ENCODE assay signal across 10 mouse cellular contexts in genomic region chr9:58139947-58140346, GRCm38 (mm10). TPM values are rescaled to one million over a fixed set of nuclear protein-coding genes. Genes with fewer than 3 reads are reported as not detected.
DNase-seq lines count a peak whose midpoint lies in the region; ATAC-seq and TF ChIP-seq lines count a peak whose summit lies in the region.
"Had no signal": no experiment of that assay in that cellular context is flagged by ENCODE, and none has a peak within 500 bp of the region (broad histone marks: within the 10 kb centered on the region; RNA-seq: fewer than 3 reads in every experiment).

No protein-coding gene starts in this region.

- peak; percentile 21 for DNase-seq in kidney, adult 18-20 months
- peak; percentile 67 for DNase-seq in MN1 (ENCODE audit: low spot score)
- DNase-seq in layer of hippocampus, adult 9-11 months, result peak; percentile 69
- DNase-seq in thymus, adult 2 months, result peak; percentile 43
- DNase-seq in urinary bladder, adult 2 months (ENCODE audit: low spot score), result no peak

- no peak for TF ChIP-seq POLR2A in thymus, adult 2 months (IDR thresholded peaks at IDR 0.05; ENCODE audit: control insufficient read depth, extremely low read depth, insufficient read depth, low read length, poor library complexity)

- 37% methylated on average over 6 of the region's 6 CpGs for WGBS in kidney, embryonic 16.5 days
- WGBS in forebrain, embryonic 15.5 days, result 24% methylated on average over 6 of the region's 6 CpGs
- 13% methylated on average over 6 of the region's 6 CpGs for WGBS in thymus, adult 2 months
- WGBS in hindbrain, embryonic 13.5 days, result 32% methylated on average over 6 of the region's 6 CpGs

- H3K4me1 ChIP-seq in kidney, embryonic 16.5 days (ENCODE audit: insufficient read depth, low read length), result peaks cover 46% of the 10 kb centered on the region
- H3K4me1 ChIP-seq in forebrain, embryonic 15.5 days, result peaks cover 25% of the 10 kb centered on the region
- peaks cover 4% of the 10 kb centered on the region for H3K4me1 ChIP-seq in thymus, adult 2 months (replicated peaks; ENCODE audit: control insufficient read depth, insufficient read depth, low read length)
- H3K4me1 ChIP-seq in hindbrain, embryonic 13.5 days (replicated peaks), result peaks cover 42% of the 10 kb centered on the region

- no peaks in the 10 kb centered on the region for H3K9me3 ChIP-seq in kidney, embryonic 16.5 days (ENCODE audit: low read length)
- no peaks in the 10 kb centered on the region for H3K9me3 ChIP-seq in forebrain, embryonic 15.5 days
- H3K9me3 ChIP-seq in hindbrain, embryonic 13.5 days, result no peaks in the 10 kb centered on the region
- H3K9me3 ChIP-seq: heart, embryonic 13.5 days had no signal

- ATAC-seq in kidney, embryonic 16.5 days (ENCODE audit: low FRiP score, low TSS enrichment), result no peak
- 0 out of 2 replicates have a peak, but pooled peaks have one; percentile 18 for ATAC-seq in forebrain, embryonic 15.5 days (replicated peaks)
- ATAC-seq in hindbrain, embryonic 13.5 days (ENCODE audit: low FRiP score), result no peak

- H3K4me2 ChIP-seq in kidney, embryonic 16.5 days (replicated peaks; ENCODE audit: low read depth, low read length), result no peak overlapping the region
- H3K4me2 ChIP-seq in forebrain, embryonic 15.5 days (replicated peaks), result no peak overlapping the region
- no peak overlapping the region for H3K4me2 ChIP-seq in hindbrain, embryonic 13.5 days
- H3K4me2 ChIP-seq: heart, embryonic 13.5 days had no signal

- no peaks in the 10 kb centered on the region for H3K27me3 ChIP-seq in kidney, embryonic 16.5 days (ENCODE audit: insufficient read depth, low read length)
- no peaks in the 10 kb centered on the region for H3K27me3 ChIP-seq in forebrain, embryonic 15.5 days
- no peaks in the 10 kb centered on the region; the same call in 1 of the 2 replicates for H3K27me3 ChIP-seq in thymus, adult 2 months (ENCODE audit: control insufficient read depth, insufficient read depth, low read length)
- H3K27me3 ChIP-seq in hindbrain, embryonic 13.5 days, result peaks cover 39% of the 10 kb centered on the region

- no peak overlapping the region for H3K4me3 ChIP-seq in kidney, embryonic 16.5 days (ENCODE audit: low read length)
- H3K4me3 ChIP-seq in forebrain, embryonic 15.5 days, result no peak overlapping the region
- H3K4me3 ChIP-seq in thymus, adult 2 months (ENCODE audit: control insufficient read depth, insufficient read depth, low read length), result no peak overlapping the region
- H3K4me3 ChIP-seq in hindbrain, embryonic 13.5 days, result no peak overlapping the region
- H3K4me3 ChIP-seq: heart, embryonic 13.5 days had no signal

- no peak overlapping the region for H3K9ac ChIP-seq in kidney, embryonic 16.5 days (replicated peaks; ENCODE audit: low read length)
- H3K9ac ChIP-seq in forebrain, embryonic 15.5 days (replicated peaks), result no peak overlapping the region
- no peak overlapping the region for H3K9ac ChIP-seq in hindbrain, embryonic 13.5 days
- H3K9ac ChIP-seq: heart, embryonic 13.5 days had no signal

- H3K36me3 ChIP-seq in kidney, embryonic 16.5 days (ENCODE audit: insufficient read depth, low read length), result no peaks in the 10 kb centered on the region
- no peaks in the 10 kb centered on the region for H3K36me3 ChIP-seq in forebrain, embryonic 15.5 days
- no peaks in the 10 kb centered on the region for H3K36me3 ChIP-seq in thymus, adult 2 months (ENCODE audit: control insufficient read depth, insufficient read depth, low read length)
- H3K36me3 ChIP-seq in hindbrain, embryonic 13.5 days, result no peaks in the 10 kb centered on the region
- H3K36me3 ChIP-seq: heart, embryonic 13.5 days had no signal

- no peak overlapping the region for H3K27ac ChIP-seq in kidney, embryonic 16.5 days (ENCODE audit: low read length)
- no peak overlapping the region for H3K27ac ChIP-seq in forebrain, embryonic 15.5 days (replicated peaks)
- no peak overlapping the region for H3K27ac ChIP-seq in thymus, adult 2 months (ENCODE audit: control insufficient read depth, insufficient read depth, low read length)
- H3K27ac ChIP-seq in hindbrain, embryonic 13.5 days, result no peak overlapping the region
- H3K27ac ChIP-seq: heart, embryonic 13.5 days; macrophage had no signal

- no peak for TF ChIP-seq CTCF in thymus, adult 2 months (IDR thresholded peaks at IDR 0.05; ENCODE audit: borderline replicate concordance, control insufficient read depth, extremely low read depth, insufficient read depth, low read length, poor library complexity)

RNA-seq across cellular contexts. Expression of gene Ccdc33, which starts 21.3 kb away (rescaled TPM):
- 0.13 and 0.21 TPM in 2 replicates for polyA plus RNA-seq in kidney, embryonic 16.5 days (2015; fragmentation: Nextera tagmentation; extraction: Ambion mirVana)
- polyA plus RNA-seq in forebrain, embryonic 15.5 days (2015; fragmentation: Nextera tagmentation; extraction: Ambion mirVana), result 0.93 and 1.1 TPM in 2 replicates
- polyA plus RNA-seq in thymus, adult 2 months (2012; rRNA removed), result 0.94 and 1.2 TPM in 2 replicates
- 0.06 and 0.09 TPM in 2 replicates for polyA plus RNA-seq in urinary bladder, adult 2 months (2012; rRNA removed)
- 0.81 and 0.91 TPM in 2 replicates for polyA plus RNA-seq in hindbrain, embryonic 13.5 days (2015; fragmentation: Nextera tagmentation; extraction: Ambion mirVana)
- polyA plus RNA-seq: macrophage had no signal
